Mouse (Mus musculus): ENCODE data around the gene Tlcd2.

DNA sequence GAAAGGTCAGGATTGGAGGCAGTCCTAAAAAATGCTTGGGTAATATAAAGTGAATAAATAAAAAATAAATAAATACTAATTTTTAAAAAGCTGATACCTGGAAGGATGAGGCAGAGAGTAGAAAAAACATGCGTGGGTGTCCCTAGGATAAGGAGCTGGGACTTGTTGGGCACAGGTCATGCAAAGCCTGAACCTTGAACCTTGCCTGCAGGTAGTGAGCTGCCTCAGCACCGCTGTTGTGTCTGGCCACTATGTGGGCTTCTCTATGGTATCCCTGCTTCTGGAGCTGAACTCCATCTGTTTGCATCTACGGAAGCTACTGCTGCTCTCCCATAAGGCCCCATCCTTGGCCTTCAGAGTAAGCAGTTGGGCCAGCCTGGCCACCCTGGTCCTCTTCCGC, 7.7 kb downstream of the Tlcd2 start:
- TF ChIP-seq POLR2A (IDR thresholded peaks at IDR 0.05; ENCODE audit: low read depth, low read length) (no peak), CTCF (IDR thresholded peaks at IDR 0.05; ENCODE audit: borderline replicate concordance, insufficient read depth, low read length) (no peak)
